Mouse (Mus musculus) embryonic facial prominence, embryonic 13.5 days (tissue): Measurements from ENCODE around the gene Pde6d. TPM values are rescaled to one million over a fixed set of nuclear protein-coding genes. Genes with fewer than 3 reads are reported as not detected.
"Not testable (repeated sequence)": the region's sequence is repeated elsewhere in the genome, so short reads cannot be mapped to it uniquely, and the experiment has no call there.

Experiments
- ATAC-seq: fragments of 200-750 bp; cut with Nextera tagmentation; 2 replicates; pipeline ENCODE4 v1.8.0; 2017; ENCODE audit warnings: low read depth; ENCODE audit not compliant: insufficient number of reproducible peaks, insufficient read depth, low FRiP score, low TSS enrichment
- H3K27ac ChIP-seq: fragments of 300-500 bp; sonication (generic); 2 replicates; pipeline ENCODE4 v1.5.1; 2015; ENCODE audit warnings: moderate library complexity, mild to moderate bottlenecking, inconsistent platforms
- H3K27me3 ChIP-seq: fragments of 300-500 bp; sonication (generic); 2 replicates; pipeline ENCODE4 v1.6.1; 2015; ENCODE audit warnings: mild to moderate bottlenecking, inconsistent platforms
- H3K36me3 ChIP-seq: fragments of 300-500 bp; sonication (generic); 2 replicates; pipeline ENCODE4 v1.6.1; 2015; ENCODE audit warnings: mild to moderate bottlenecking, inconsistent platforms
- H3K4me1 ChIP-seq: fragments of 300-500 bp; sonication (generic); 2 replicates; pipeline ENCODE4 v1.6.1; 2015; ENCODE audit warnings: inconsistent platforms
- H3K4me2 ChIP-seq: fragments of 300-500 bp; sonication (generic); 2 replicates; pipeline ENCODE4 v1.6.1; 2015; ENCODE audit warnings: moderate library complexity, mild to moderate bottlenecking, inconsistent platforms
- H3K4me3 ChIP-seq: fragments of 300-500 bp; sonication (generic); 2 replicates; pipeline ENCODE4 v1.5.1; 2015; ENCODE audit warnings: mild to moderate bottlenecking, inconsistent platforms
- H3K9ac ChIP-seq: fragments of 300-500 bp; sonication (generic); 2 replicates; pipeline ENCODE4 v1.6.1; 2015; ENCODE audit warnings: mild to moderate bottlenecking, inconsistent platforms
- H3K9me3 ChIP-seq: fragments of 300-500 bp; sonication (generic); 2 replicates; pipeline ENCODE4 v1.6.1; 2016; ENCODE audit warnings: inconsistent platforms
- WGBS: fragments of 180-500 bp; shearing (Covaris S2); methylation state at CpG from one replicate; pipeline ENCODE4 v1.1.7; 2015; ENCODE audit warnings: mixed read lengths; 5-methylcytosine and 5-hydroxymethylcytosine counted together
- polyA plus RNA-seq: library from polyadenylated mRNA; unstranded; fragments of >200 nt; fragmentation: Nextera tagmentation; extraction: Ambion mirVana; gene quantifications from 2 replicates; pipeline ENCODE4 v1.2.1, GENCODE M21; 2015

Gene Pde6d
- polyA plus RNA-seq, 1 experiment from 2014 or later = 78.5 TPM

- 79% methylated on average over 2 of the region's 2 CpGs for WGBS
- no peak for ATAC-seq
- no peak overlapping the region for H3K9ac ChIP-seq
- no peaks in the 10 kb centered on the region; the same call in 1 of the 2 replicates for H3K4me1 ChIP-seq
- no peaks in the 10 kb centered on the region for H3K27me3 ChIP-seq
- no peak overlapping the region for H3K4me3 ChIP-seq
- H3K27ac ChIP-seq = no peak overlapping the region
- H3K9me3 ChIP-seq = no peaks in the 10 kb centered on the region
- H3K4me2 ChIP-seq = no peak overlapping the region
- H3K36me3 ChIP-seq = peaks cover 40% of the 10 kb centered on the region
Measured at GRCm38 (mm10) chr1:86562663-86563062, 19.8 kb downstream of the Pde6d start.

GRCm38 (mm10) chr1:86559232-86559631 is 23.2 kb downstream of the Pde6d start:
- no peak overlapping the region for H3K27ac ChIP-seq
- no peak overlapping the region for H3K9ac ChIP-seq
- WGBS = 93% methylated on average over 3 of the region's 3 CpGs
- ATAC-seq = no peak
- no peaks in the 10 kb centered on the region for H3K27me3 ChIP-seq
- H3K36me3 ChIP-seq = peaks cover 44% of the 10 kb centered on the region
- H3K4me3 ChIP-seq = no peak overlapping the region
- no peaks in the 10 kb centered on the region for H3K9me3 ChIP-seq
- no peak overlapping the region for H3K4me2 ChIP-seq
- H3K4me1 ChIP-seq = no peaks in the 10 kb centered on the region; the same call in 1 of the 2 replicates

GRCm38 (mm10) chr1:86557872-86558271 is 24.6 kb downstream of the Pde6d start:
- Histone ChIP-seq H3K27me3 (no peaks in the 10 kb centered on the region), H3K4me3 (no peak overlapping the region), H3K4me1 (no peaks in the 10 kb centered on the region; the same call in 1 of the 2 replicates), H3K27ac (no peak overlapping the region), H3K36me3 (peaks cover 30% of the 10 kb centered on the region), H3K9ac (no peak overlapping the region), H3K4me2 (no peak overlapping the region), H3K9me3 (no peaks in the 10 kb centered on the region)
- no peak for ATAC-seq
- 57% methylated on average over 7 of the region's 7 CpGs for WGBS

GRCm38 (mm10) chr1:86555665-86556064 is 26.8 kb downstream of the Pde6d start:
- no peaks in the 10 kb centered on the region for H3K9me3 ChIP-seq
- 85% methylated on average over 3 of the region's 3 CpGs for WGBS
- no peak for ATAC-seq
- H3K9ac ChIP-seq = no peak overlapping the region
- peaks cover 18% of the 10 kb centered on the region for H3K36me3 ChIP-seq
- H3K27me3 ChIP-seq = no peaks in the 10 kb centered on the region
- no peak overlapping the region for H3K4me3 ChIP-seq
- H3K4me2 ChIP-seq = no peak overlapping the region
- no peak overlapping the region for H3K27ac ChIP-seq
- H3K4me1 ChIP-seq = no peaks in the 10 kb centered on the region; the same call in 1 of the 2 replicates

- no peaks in the 10 kb centered on the region for H3K9me3 ChIP-seq
- WGBS = 44% methylated on average over 2 of the region's 2 CpGs
Measured at GRCm38 (mm10) chr1:86551877-86552276, 30.6 kb downstream of the Pde6d start.

GRCm38 (mm10) chr1:86551299-86551698 is 31.1 kb downstream of the Pde6d start:
- 77% methylated on average over 4 of the region's 4 CpGs for WGBS
- peaks cover 24% of the 10 kb centered on the region for H3K36me3 ChIP-seq
- H3K27ac ChIP-seq = no peak overlapping the region
- H3K27me3 ChIP-seq = no peaks in the 10 kb centered on the region
- H3K9me3 ChIP-seq = no peaks in the 10 kb centered on the region
- H3K4me2 ChIP-seq = no peak overlapping the region
- no peak overlapping the region for H3K9ac ChIP-seq
- no peak for ATAC-seq
- no peak overlapping the region for H3K4me3 ChIP-seq
- H3K4me1 ChIP-seq = no peaks in the 10 kb centered on the region

More at GRCm38 (mm10) chr1:86551877-86552276, 30.6 kb downstream of the Pde6d start:
- H3K27ac ChIP-seq = no peak overlapping the region
- no peak overlapping the region for H3K4me3 ChIP-seq
- no peak overlapping the region for H3K4me2 ChIP-seq
- peaks cover 22% of the 10 kb centered on the region for H3K36me3 ChIP-seq
- no peaks in the 10 kb centered on the region for H3K4me1 ChIP-seq
- H3K9ac ChIP-seq = no peak overlapping the region
- no peak for ATAC-seq
- H3K27me3 ChIP-seq = no peaks in the 10 kb centered on the region

- no peak overlapping the region for H3K4me2 ChIP-seq
- WGBS = 69% methylated on average over 3 of the region's 3 CpGs
- ATAC-seq = no peak
- peaks cover 65% of the 10 kb centered on the region for H3K36me3 ChIP-seq
- no peaks in the 10 kb centered on the region for H3K4me1 ChIP-seq
- H3K9me3 ChIP-seq = no peaks in the 10 kb centered on the region
- no peaks in the 10 kb centered on the region for H3K27me3 ChIP-seq
- H3K27ac ChIP-seq = no peak overlapping the region
- no peak overlapping the region for H3K9ac ChIP-seq
- no peak overlapping the region for H3K4me3 ChIP-seq
Measured at GRCm38 (mm10) chr1:86546797-86547196, 35.6 kb downstream of the Pde6d start.

- no peaks in the 10 kb centered on the region for H3K27me3 ChIP-seq
- no peak for ATAC-seq
- peaks cover 62% of the 10 kb centered on the region for H3K36me3 ChIP-seq
- 90% methylated on average over 2 of the region's 2 CpGs for WGBS
- no peak overlapping the region for H3K9ac ChIP-seq
- no peaks in the 10 kb centered on the region for H3K4me1 ChIP-seq
- H3K4me3 ChIP-seq = no peak overlapping the region
- no peak overlapping the region for H3K4me2 ChIP-seq
- H3K27ac ChIP-seq = no peak overlapping the region
- no peaks in the 10 kb centered on the region for H3K9me3 ChIP-seq
Measured at GRCm38 (mm10) chr1:86542584-86542983, 39.8 kb downstream of the Pde6d start.

- not testable (repeated sequence) for H3K27ac ChIP-seq, H3K9ac ChIP-seq, H3K4me1 ChIP-seq, H3K4me2 ChIP-seq, H3K4me3 ChIP-seq, H3K9me3 ChIP-seq, H3K27me3 ChIP-seq, ATAC-seq
- peaks cover 37% of the 10 kb centered on the region for H3K36me3 ChIP-seq
- 92% methylated on average over 12 of the region's 12 CpGs for WGBS
Measured at GRCm38 (mm10) chr1:86539583-86539982, 42.8 kb downstream of the Pde6d start.

- no peak overlapping the region for H3K4me2 ChIP-seq
- no peaks in the 10 kb centered on the region for H3K9me3 ChIP-seq
- no peak for ATAC-seq
- H3K36me3 ChIP-seq = peaks cover 31% of the 10 kb centered on the region
- H3K27me3 ChIP-seq = no peaks in the 10 kb centered on the region
- no peaks in the 10 kb centered on the region for H3K4me1 ChIP-seq
- no peak overlapping the region for H3K27ac ChIP-seq
- no peak overlapping the region for H3K4me3 ChIP-seq
- H3K9ac ChIP-seq = no peak overlapping the region
- 57% methylated on average over 3 of the region's 3 CpGs for WGBS
Measured at GRCm38 (mm10) chr1:86538383-86538782, 44.0 kb downstream of the Pde6d start.

- Histone ChIP-seq H3K4me1 (peaks cover 28% of the 10 kb centered on the region), H3K27ac (no peak overlapping the region), H3K9me3 (no peaks in the 10 kb centered on the region), H3K4me2 (no peak overlapping the region), H3K9ac (no peak overlapping the region), H3K4me3 (no peak overlapping the region), H3K27me3 (no peaks in the 10 kb centered on the region), H3K36me3 (peaks cover 33% of the 10 kb centered on the region)
- no peak for ATAC-seq
- WGBS = 85% methylated on average over 6 of the region's 6 CpGs
Measured at GRCm38 (mm10) chr1:86533411-86534130, 48.9 kb downstream of the Pde6d start.

GRCm38 (mm10) chr1:86532362-86533051 is 49.9 kb downstream of the Pde6d start:
- H3K27ac ChIP-seq = peak overlapping the region; percentile 65; the same call in 1 of the 2 replicates
- peaks cover 28% of the 10 kb centered on the region for H3K4me1 ChIP-seq
- H3K36me3 ChIP-seq = peaks cover 38% of the 10 kb centered on the region
- no peaks in the 10 kb centered on the region for H3K27me3 ChIP-seq
- peak overlapping the region; percentile 40; the same call in 1 of the 2 replicates for H3K4me2 ChIP-seq
- WGBS = 24% methylated on average over 11 of the region's 11 CpGs
- peak; percentile 57; the same call in 1 of the 2 replicates for ATAC-seq
- no peak overlapping the region for H3K9ac ChIP-seq
- H3K9me3 ChIP-seq = no peaks in the 10 kb centered on the region
- H3K4me3 ChIP-seq = no peak overlapping the region
